Mouse (Mus musculus) ES-Bruce4 (cell line): ENCODE data around the gene Thsd7b.

Source experiments
- CTCF ChIP-seq: IDR thresholded peaks from one replicate; pipeline ENCODE4 v1.8.1; 2011; ENCODE audit warnings: low read depth, low read length
- EP300 ChIP-seq: IDR thresholded peaks from 2 replicates; pipeline ENCODE4 v1.6.1; 2011; ENCODE audit warnings: low read depth, low read length; ENCODE audit not compliant: insufficient read depth
- POLR2A ChIP-seq: IDR thresholded peaks from one replicate; pipeline ENCODE4 v1.8.1; 2011; ENCODE audit warnings: low read length; ENCODE audit not compliant: insufficient read depth

GRCm38 (mm10) chr1:129543169-129543568, 270.1 kb downstream of the Thsd7b start:
- no peak for TF ChIP-seq CTCF
- no peak for TF ChIP-seq POLR2A
- TF ChIP-seq EP300 = no peak
